Mouse (Mus musculus) CD4-positive, CD25-positive, alpha-beta regulatory T cell (primary cell): ENCODE results near the gene Olfr54. TPM values are rescaled to one million over a fixed set of nuclear protein-coding genes. Genes with fewer than 3 reads are reported as not detected.

Experiments used
- polyA plus RNA-seq: library from polyadenylated mRNA; unstranded; fragments of 100-300 nt; shearing (Covaris generic); gene quantifications from one replicate; pipeline ENCODE4 v1.2.1, GENCODE M21; 2017

The Olfr54 gene
- 0.06 TPM for polyA plus RNA-seq

GRCm38 (mm10) chr11:51013936-51014335 is at the start of gene Olfr54:
Gene Olfr54, plus strand, starts transcription at chr11:51014236.

GRCm38 (mm10) chr11:50966230-50966629 is 47.8 kb upstream of the Olfr54 start, which contains the start of gene Olfr1378:
Gene Olfr1378, plus strand, starts transcription at chr11:50966530.

GRCm38 (mm10) chr11:50981667-50982066 is 32.4 kb upstream of the Olfr54 start, which contains the start of gene Olfr1377:
Gene Olfr1377, plus strand, starts transcription at chr11:50981967.

GRCm38 (mm10) chr11:51003296-51003695 is 10.7 kb upstream of the Olfr54 start, which contains the start of gene Olfr51:
Gene Olfr51, plus strand, starts transcription at chr11:51003596.

GRCm38 (mm10) chr11:51047809-51048208 is 33.8 kb downstream of the Olfr54 start, which contains the start of gene Olfr1375:
Gene Olfr1375, plus strand, starts transcription at chr11:51048109.

GRCm38 (mm10) chr11:51059151-51059571 is 45.1 kb downstream of the Olfr54 start, which contains the start of gene Zfp354a:
Gene Zfp354a, plus strand, starts transcription at chr11:51059257.

Other genes with a start within 250 kb of the Olfr54 start
- gene Zfp354c, start 186.5 kb upstream of the Olfr54 start, polyA plus RNA-seq: 3.3 TPM
- 0.14 TPM for gene Zfp879, start 172.7 kb upstream of the Olfr54 start, polyA plus RNA-seq
- gene Grm6, start 163.6 kb upstream of the Olfr54 start, polyA plus RNA-seq: 0.69 TPM
- gene Zfp454, start 126.6 kb upstream of the Olfr54 start, polyA plus RNA-seq: not detected
- 2.0 TPM for gene Zfp2, start 98.1 kb upstream of the Olfr54 start, polyA plus RNA-seq
- gene Zfp354b, start 82.6 kb upstream of the Olfr54 start, polyA plus RNA-seq: not detected
- not detected for gene 4933414I15Rik, start 70.5 kb upstream of the Olfr54 start, polyA plus RNA-seq
- gene Prop1, start 60.5 kb upstream of the Olfr54 start, polyA plus RNA-seq: not detected
- gene Olfr1378, start 47.7 kb upstream of the Olfr54 start, polyA plus RNA-seq: not detected
- gene Olfr1377, start 32.3 kb upstream of the Olfr54 start, polyA plus RNA-seq: not detected
- not detected for gene Olfr51, start 10.6 kb upstream of the Olfr54 start, polyA plus RNA-seq
- not detected for gene Olfr1375, start 33.9 kb downstream of the Olfr54 start, polyA plus RNA-seq
- gene Zfp354a, start 45.0 kb downstream of the Olfr54 start, polyA plus RNA-seq: not detected
- not detected for gene Gm12569, start 206.2 kb downstream of the Olfr54 start, polyA plus RNA-seq
- gene Clk4, start 247.5 kb downstream of the Olfr54 start, polyA plus RNA-seq: 217 TPM
- gene BC049762, start 248.8 kb downstream of the Olfr54 start, polyA plus RNA-seq: 0.32 TPM